Mouse (Mus musculus) ES-E14 (cell line): ENCODE data around the gene Oxld1.

Experiments
- CHD2 ChIP-seq: IDR thresholded peaks from 2 replicates; pipeline ENCODE4 v1.6.1; 2014; ENCODE audit warnings: mild to moderate bottlenecking, low read depth, low read length, inconsistent platforms
- HCFC1 ChIP-seq: IDR thresholded peaks from 2 replicates; pipeline ENCODE4 v1.6.1; 2012; ENCODE audit warnings: low read length, inconsistent platforms, borderline replicate concordance; ENCODE audit not compliant: insufficient read depth
- MAFK ChIP-seq: IDR thresholded peaks from 2 replicates; pipeline ENCODE4 v1.6.1; 2014; ENCODE audit warnings: mild to moderate bottlenecking, low read depth, low read length, inconsistent platforms; ENCODE audit not compliant: insufficient read depth
- ZC3H11A ChIP-seq: IDR thresholded peaks from 2 replicates; pipeline ENCODE4 v1.6.1; 2012; ENCODE audit warnings: low read depth, mild to moderate bottlenecking, inconsistent platforms, low read length, borderline replicate concordance
- ZNF384 ChIP-seq: IDR thresholded peaks from 2 replicates; pipeline ENCODE4 v1.6.1; 2012; ENCODE audit warnings: low read depth, low read length, inconsistent platforms

DNA sequence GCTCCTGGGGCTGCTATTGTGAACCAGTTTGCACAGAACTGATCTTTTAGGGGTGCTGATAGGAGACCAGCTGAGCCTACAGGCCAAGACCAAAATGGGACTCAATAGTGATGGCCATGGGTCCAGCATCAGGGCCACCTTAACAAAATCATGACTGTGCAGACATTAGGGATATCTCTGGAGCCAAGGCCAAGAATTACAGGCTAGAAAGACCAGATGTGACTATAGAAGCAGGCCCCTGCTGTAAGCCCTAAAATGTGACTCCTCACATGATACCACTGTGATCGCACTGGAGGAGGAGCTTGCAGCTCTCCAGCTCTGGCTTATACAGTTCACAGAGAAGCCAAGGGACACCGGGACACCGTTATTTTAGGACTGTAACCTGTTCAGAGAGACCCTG lies 15.5 kb downstream of the Oxld1 start, which contains the start of gene Tspan10:
- TF ChIP-seq MAFK (no peak), ZNF384 (no peak), ZC3H11A (no peak), HCFC1 (no peak), CHD2 (no peak)
